Mouse (Mus musculus) layer of hippocampus, postnatal 10 days (tissue): ENCODE data around the gene Fam117b. TPM values are rescaled to one million over a fixed set of nuclear protein-coding genes. Genes with fewer than 3 reads are reported as not detected.
A peak's percentile ranks its signal among the peaks of the same experiment; 100 is the strongest.

ENCODE experiments used
- DNase-seq, 2 experiments: peaks; one replicate each; pipeline ENCODE4 v3.0.0; 2021; ENCODE audit warnings: low spot score in 2 of 2
- long read RNA-seq: library from polyadenylated mRNA; stranded (forward); transcript quantifications from one replicate; pipeline ENCODE4 v2.0.0, GENCODE M21; 2023
- total RNA-seq, 2 experiments: library from RNA; stranded (reverse); gene quantifications; 2 replicates each; pipeline ENCODE4 v1.2.3; 2021

Gene Fam117b
- total RNA-seq, result 10 to 100 TPM; 52.3 to 59.0 TPM
- long read RNA-seq, full-length matches to known transcripts, result 6 of 16 reads
- long read RNA-seq, partial matches to known transcripts, result 4 of 16 reads
- long read RNA-seq, other reads (novel, unspliced or antisense), result 6 of 16 reads

DNA sequence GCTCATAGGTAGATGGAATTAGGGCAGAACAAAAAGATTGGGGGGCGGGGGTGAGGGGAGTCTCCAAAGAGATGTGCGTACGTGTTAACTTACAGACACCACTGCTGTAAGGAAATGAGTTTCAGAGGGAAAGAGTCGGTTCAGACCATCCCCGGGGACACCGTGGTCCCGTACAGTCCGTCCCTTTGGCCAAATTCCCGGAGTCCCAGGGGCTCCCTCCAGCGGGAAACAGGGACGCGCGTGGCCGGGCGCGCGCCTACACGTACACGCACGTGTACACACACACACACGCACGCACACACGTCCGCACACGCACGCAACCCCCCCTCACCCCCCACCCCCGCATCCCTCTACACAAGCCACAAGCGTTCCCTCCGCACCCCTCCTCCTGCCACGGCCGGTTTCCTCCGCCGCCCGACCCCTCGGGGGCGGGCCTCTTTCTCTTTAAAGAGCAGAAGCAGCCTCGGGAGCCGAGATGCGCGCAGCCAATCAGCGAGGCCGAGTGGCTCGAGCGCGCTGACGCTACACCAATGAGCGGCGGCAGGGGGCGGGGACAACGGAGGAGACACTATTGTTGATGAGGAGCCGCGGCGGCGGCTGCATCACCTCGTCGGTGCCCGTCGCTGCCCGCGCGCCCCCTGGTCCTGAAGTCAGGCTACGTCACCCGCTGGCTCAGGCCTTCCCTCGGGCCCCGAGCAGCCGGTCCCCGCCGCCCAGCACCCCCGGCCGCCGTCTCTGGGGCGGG is at the start of gene Fam117b:
Fam117b (plus strand) TSS at position 594 of the 745 bp plus-strand sequence.
- DNase-seq, result peak; percentile 98 to 99

DNA sequence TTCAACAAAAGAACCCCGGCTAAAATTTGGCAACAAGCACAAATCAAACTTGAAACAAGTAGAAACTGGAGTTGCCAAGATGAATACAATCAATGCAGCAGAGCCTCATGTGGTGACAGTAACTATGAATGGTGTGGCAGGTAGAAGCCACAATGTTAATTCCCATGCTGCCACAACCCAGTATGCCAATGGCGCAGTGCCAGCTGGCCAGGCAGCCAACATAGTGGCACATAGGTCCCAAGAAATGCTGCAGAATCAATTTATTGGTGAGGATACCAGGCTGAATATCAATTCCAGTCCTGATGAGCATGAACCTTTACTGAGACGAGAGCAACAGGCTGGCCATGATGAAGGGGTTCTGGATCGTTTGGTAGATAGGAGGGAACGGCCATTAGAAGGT is 44.8 kb upstream of the Fam117b start:
- no peak for DNase-seq

DNA sequence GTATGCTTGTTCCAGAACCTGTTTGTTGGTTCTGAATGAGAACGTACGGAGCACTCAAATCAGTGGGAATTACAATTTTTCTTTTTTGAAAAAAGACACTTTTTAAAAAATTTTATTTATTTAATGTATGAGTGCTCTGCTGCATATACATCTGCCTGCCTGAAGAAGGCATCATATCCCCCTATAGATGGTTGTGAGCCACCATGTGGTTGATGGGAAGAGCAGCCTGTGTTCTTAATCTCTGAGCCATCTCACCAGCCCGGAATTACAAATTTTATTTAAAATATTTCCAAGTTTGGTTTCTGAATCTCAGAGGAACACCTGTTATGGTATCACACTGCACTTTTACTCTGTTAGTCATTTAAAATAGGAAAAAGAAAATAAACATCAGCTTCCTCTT is 38.8 kb upstream of the Fam117b start:
- DNase-seq, result no peak

GRCm38 (mm10) chr1:59878098-59878497 is 34.7 kb upstream of the Fam117b start:
- no peak for DNase-seq

GRCm38 (mm10) chr1:59883349-59884134 is 29.3 kb upstream of the Fam117b start:
- peak; percentile 84 to 86 for DNase-seq

- no peak for DNase-seq
Measured at GRCm38 (mm10) chr1:59886899-59887298, 25.9 kb upstream of the Fam117b start.

DNA sequence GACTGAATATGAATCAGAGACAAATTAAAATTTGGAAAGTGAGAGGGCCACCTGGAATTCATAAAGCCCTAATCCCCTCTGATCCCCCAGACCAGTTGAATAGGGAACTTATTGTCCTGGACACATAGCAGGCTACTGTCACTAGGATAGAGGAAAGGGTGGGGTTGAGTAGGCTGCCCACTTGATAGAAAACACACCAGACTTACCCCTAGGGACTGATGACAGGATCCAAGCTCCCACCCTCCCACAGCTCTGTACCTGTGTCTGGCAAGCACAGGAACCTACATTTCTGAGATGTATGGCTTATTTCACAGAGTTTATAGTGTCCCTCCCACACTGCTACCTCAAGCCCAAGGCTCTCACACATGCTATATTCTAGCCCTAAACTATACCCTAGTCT is 24.8 kb upstream of the Fam117b start:
- no peak for DNase-seq

DNA sequence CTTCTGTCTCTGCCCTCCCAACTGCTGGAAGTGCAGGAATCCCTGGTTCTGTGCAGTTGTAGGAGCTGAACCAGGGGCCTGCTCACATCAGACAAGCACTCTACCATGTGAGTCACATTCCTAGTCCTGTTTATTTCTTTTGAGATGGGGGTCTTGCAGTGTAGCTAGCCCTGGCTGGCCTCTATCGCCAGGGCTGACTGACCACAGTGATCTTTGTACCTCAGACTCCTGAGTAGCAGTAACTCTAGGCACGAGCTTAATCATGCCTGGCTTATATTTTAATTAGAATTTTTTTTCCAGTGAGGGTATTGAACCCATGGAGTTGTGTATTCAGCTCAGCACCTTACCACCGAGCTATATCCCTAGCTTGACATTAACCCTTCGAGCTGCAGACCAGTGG is 21.6 kb upstream of the Fam117b start:
- no peak for DNase-seq

DNA sequence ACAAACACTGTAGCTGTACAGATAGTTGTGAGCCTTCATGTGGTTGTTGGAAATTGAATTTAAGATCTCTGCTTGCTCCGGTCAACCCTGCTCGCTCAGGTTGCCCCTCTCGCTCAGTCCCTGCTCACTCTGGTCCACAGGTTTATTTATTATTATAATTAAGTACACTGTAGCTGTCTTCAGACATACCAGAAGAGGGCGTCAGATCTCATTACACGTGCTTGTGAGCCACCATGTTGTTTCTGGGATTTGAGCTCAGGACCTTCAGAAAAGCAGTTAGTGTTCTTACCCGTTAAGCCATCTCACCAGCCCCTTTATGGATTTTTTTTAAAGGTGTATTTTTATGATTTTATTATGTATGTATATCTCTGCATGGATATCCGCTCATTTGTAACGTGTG is 20.0 kb upstream of the Fam117b start:
- no peak for DNase-seq

GRCm38 (mm10) chr1:59894025-59894424 is 18.8 kb upstream of the Fam117b start:
- no peak for DNase-seq

- peak; percentile 14 to 31 for DNase-seq
Measured at GRCm38 (mm10) chr1:59895456-59895855, 17.4 kb upstream of the Fam117b start.

DNA sequence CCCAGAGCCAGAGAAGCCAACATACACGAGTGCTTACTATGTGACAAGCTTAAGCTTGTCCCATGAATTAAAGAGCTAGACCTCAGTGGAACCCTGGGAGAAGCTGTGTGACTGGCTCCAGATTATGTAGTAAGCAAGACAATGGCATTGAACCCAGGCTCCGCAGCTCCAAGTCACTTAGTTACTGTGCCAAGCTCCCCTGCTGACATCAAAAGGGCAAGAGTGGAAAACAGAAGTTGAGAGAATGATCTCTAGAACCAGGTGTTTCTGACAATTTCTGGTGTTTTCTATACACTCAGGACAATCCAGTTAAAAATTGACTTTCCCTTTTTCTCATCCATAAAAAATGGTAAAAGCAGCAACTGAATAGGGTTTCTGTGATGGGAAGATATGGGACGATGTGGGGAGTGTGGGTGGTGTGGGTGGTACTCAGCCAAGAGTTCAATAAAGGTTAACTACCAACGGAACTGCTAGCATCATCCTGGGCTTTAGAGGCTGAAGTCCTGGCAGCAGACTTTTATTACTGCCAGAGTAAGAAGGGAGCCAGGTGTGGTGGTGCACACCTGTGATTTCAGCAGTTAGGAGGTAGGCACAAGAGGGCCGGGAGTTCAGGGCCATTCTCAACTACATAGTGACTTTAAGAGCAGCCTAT is 15.5 kb upstream of the Fam117b start:
- no peak for DNase-seq

DNA sequence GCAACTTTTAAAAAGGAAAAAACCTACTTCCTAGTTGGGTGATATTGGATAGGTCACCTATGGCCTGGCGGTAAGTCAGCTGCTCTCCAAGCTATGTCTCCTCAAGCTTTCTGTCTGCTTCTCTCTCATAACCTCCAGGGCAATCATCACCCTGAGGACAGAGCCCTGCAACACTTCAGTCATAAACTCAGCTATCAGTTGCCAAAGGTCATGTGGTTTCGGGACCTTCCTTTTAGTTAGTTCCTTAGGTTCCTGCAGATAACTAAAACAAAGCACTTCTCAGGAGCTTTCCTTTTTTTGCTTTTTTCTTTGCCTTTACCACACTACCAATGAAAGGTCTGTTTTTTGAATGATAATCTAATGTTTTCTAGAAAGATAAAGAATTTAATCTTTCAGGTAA is 13.1 kb upstream of the Fam117b start:
- DNase-seq, result no peak

GRCm38 (mm10) chr1:59901082-59901876 is 11.5 kb upstream of the Fam117b start:
- DNase-seq, result no peak

- no peak for DNase-seq
Measured at GRCm38 (mm10) chr1:59902634-59903033, 10.2 kb upstream of the Fam117b start.

GRCm38 (mm10) chr1:59904630-59905295 is 8.0 kb upstream of the Fam117b start:
- DNase-seq, result no peak

GRCm38 (mm10) chr1:59905916-59906315 is 6.9 kb upstream of the Fam117b start:
- DNase-seq, result no peak

GRCm38 (mm10) chr1:59906819-59907521 is 5.8 kb upstream of the Fam117b start:
- DNase-seq, result no peak

- DNase-seq, result no peak
Measured at GRCm38 (mm10) chr1:59907700-59908099, 5.1 kb upstream of the Fam117b start.

DNA sequence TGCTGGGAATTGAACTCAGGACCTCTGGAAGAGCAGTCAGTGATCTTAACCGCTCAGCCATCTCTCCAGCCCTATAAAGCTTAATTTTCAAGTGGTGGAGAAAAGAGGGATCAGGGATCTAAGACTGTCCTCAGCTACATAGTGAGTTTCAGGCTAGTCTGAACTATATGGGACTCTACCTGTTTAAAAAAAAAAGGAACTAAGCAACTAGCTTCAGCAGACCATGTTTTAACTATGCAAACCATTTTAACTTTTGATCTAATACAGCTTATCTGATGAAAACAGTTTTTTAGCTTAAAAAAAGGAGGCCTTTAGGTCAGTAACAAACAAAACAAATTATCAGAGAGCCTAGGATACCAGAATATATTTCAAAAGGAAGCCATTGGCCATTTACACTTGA is 1.9 kb upstream of the Fam117b start:
- DNase-seq, result no peak
